Mouse (Mus musculus) myocyte (in vitro differentiated cells): ENCODE results near the gene Rbm47. TPM values are rescaled to one million over a fixed set of nuclear protein-coding genes. Genes with fewer than 3 reads are reported as not detected.

Experiments
- H3K27me3 ChIP-seq: one replicate; pipeline ENCODE4 v1.6.1; 2011; ENCODE audit not compliant: control insufficient read depth, insufficient read depth, insufficient read length
- H3K36me3 ChIP-seq: one replicate; pipeline ENCODE4 v1.6.1; 2011; ENCODE audit not compliant: control insufficient read depth, insufficient read depth
- H3K4me2 ChIP-seq: one replicate; pipeline ENCODE4 v1.6.1; 2011; ENCODE audit warnings: low read depth, control low read depth
- H3K4me3 ChIP-seq: one replicate; pipeline ENCODE4 v1.5.1; 2011; ENCODE audit warnings: mild to moderate bottlenecking, control low read depth, moderate library complexity
- H3K79me2 ChIP-seq: one replicate; pipeline ENCODE4 v1.6.1; 2011; ENCODE audit not compliant: control insufficient read depth, insufficient read depth
- H3ac ChIP-seq: one replicate; pipeline ENCODE4 v1.6.1; 2011; ENCODE audit not compliant: control insufficient read depth, insufficient read length
- CEBPB ChIP-seq: IDR thresholded peaks from 2 replicates; pipeline ENCODE4 v1.6.1; 2011; ENCODE audit warnings: mild to moderate bottlenecking, moderate library complexity; ENCODE audit not compliant: poor library complexity, insufficient read depth, severe bottlenecking
- E2F4 ChIP-seq: IDR thresholded peaks from one replicate; pipeline ENCODE4 v1.6.1; 2011; ENCODE audit warnings: mild to moderate bottlenecking, control low read depth, moderate library complexity; ENCODE audit not compliant: insufficient read depth
- MAX ChIP-seq: IDR thresholded peaks from one replicate; pipeline ENCODE4 v1.6.1; 2011; ENCODE audit warnings: low read depth, mild to moderate bottlenecking, control low read depth
- MYOD1 ChIP-seq, 3 experiments: IDR thresholded peaks; one replicate each; pipeline ENCODE4 v1.6.1; 2011; ENCODE audit warnings: control low read depth in 2 of 3, low read depth in 2 of 3, mild to moderate bottlenecking in 2 of 3, moderate library complexity in 1 of 3; ENCODE audit not compliant: insufficient read length in 2 of 3, control insufficient read depth in 1 of 3
- MYOG ChIP-seq, 3 experiments: IDR thresholded peaks; one replicate each; pipeline ENCODE4 v1.6.1; 2011; ENCODE audit warnings: control low read depth in 2 of 3, low read depth in 2 of 3, mild to moderate bottlenecking in 2 of 3; ENCODE audit not compliant: insufficient read length in 2 of 3, control insufficient read depth in 1 of 3, insufficient read depth in 1 of 3
- POLR2A ChIP-seq: IDR thresholded peaks from one replicate; pipeline ENCODE4 v1.6.1; 2011; ENCODE audit warnings: low read depth, mild to moderate bottlenecking, control low read depth, moderate library complexity; ENCODE audit not compliant: insufficient read length
- POLR2AphosphoS2 ChIP-seq: IDR thresholded peaks from one replicate; pipeline ENCODE4 v1.6.1; 2011; ENCODE audit warnings: low read depth, control low read depth; ENCODE audit not compliant: insufficient read length
- REST ChIP-seq: IDR thresholded peaks from one replicate; pipeline ENCODE4 v1.6.1; 2011; ENCODE audit warnings: mild to moderate bottlenecking, control low read depth, moderate library complexity; ENCODE audit not compliant: insufficient read depth, insufficient read length
- SRF ChIP-seq: IDR thresholded peaks from one replicate; pipeline ENCODE4 v1.6.1; 2011; ENCODE audit warnings: low read depth; ENCODE audit not compliant: control insufficient read depth, insufficient read length
- TCF12 ChIP-seq: IDR thresholded peaks from one replicate; pipeline ENCODE4 v1.6.1; 2011; ENCODE audit warnings: mild to moderate bottlenecking, control low read depth; ENCODE audit not compliant: poor library complexity, insufficient read depth, severe bottlenecking
- TCF3 ChIP-seq: IDR thresholded peaks from one replicate; pipeline ENCODE4 v1.6.1; 2011; ENCODE audit warnings: low read depth, control low read depth; ENCODE audit not compliant: insufficient read length
- USF1 ChIP-seq: IDR thresholded peaks from one replicate; pipeline ENCODE4 v1.6.1; 2011; ENCODE audit warnings: low read depth, mild to moderate bottlenecking, control low read depth, moderate library complexity
- polyA plus RNA-seq: library from polyadenylated mRNA; unstranded; fragments of >200 nt; fragmentation: generic; extraction: Trizol; gene quantifications from one replicate; pipeline ENCODE4 v1.2.1, GENCODE M21; 2012; ENCODE audit warnings: missing spikeins

Rbm47 gene
- polyA plus RNA-seq, 1 experiment: 0.10 TPM

GRCm38 (mm10) chr5:66082229-66082572, 90.7 kb downstream of the Rbm47 start:
- Histone ChIP-seq H3K4me3 (no peak overlapping the region), H3K27me3 (no peaks in the 10 kb centered on the region), H3K36me3 (no peaks in the 10 kb centered on the region), H3K4me2 (no peak overlapping the region), H3K79me2 (no peaks in the 10 kb centered on the region), H3ac (no peak overlapping the region)
- no peak for TF ChIP-seq POLR2AphosphoS2
- no peak for TF ChIP-seq TCF12
- TF ChIP-seq REST: no peak
- TF ChIP-seq POLR2A: no peak
- no peak for TF ChIP-seq TCF3
- no peak for TF ChIP-seq MYOD1 (IDR thresholded peaks at IDR 0.05; ENCODE audit: control insufficient read depth in 1 of 3, insufficient read length in 2 of 3, low read depth in 2 of 3)
- no peak for TF ChIP-seq SRF
- TF ChIP-seq CEBPB: no peak
- TF ChIP-seq MAX: no peak
- no peak for TF ChIP-seq MYOG (IDR thresholded peaks at IDR 0.05; ENCODE audit: control insufficient read depth in 1 of 3, insufficient read depth in 1 of 3, insufficient read length in 2 of 3, low read depth in 2 of 3)
- TF ChIP-seq E2F4: no peak
- no peak for TF ChIP-seq USF1

GRCm38 (mm10) chr5:66081443-66082228, 91.3 kb downstream of the Rbm47 start:
- Histone ChIP-seq H3K27me3 (no peaks in the 10 kb centered on the region), H3K4me3 (no peak overlapping the region), H3K36me3 (no peaks in the 10 kb centered on the region), H3K4me2 (no peak overlapping the region), H3ac (no peak overlapping the region), H3K79me2 (no peaks in the 10 kb centered on the region)
- TF ChIP-seq E2F4: no peak
- TF ChIP-seq TCF12: no peak
- TF ChIP-seq POLR2A: no peak
- no peak for TF ChIP-seq MYOD1 (IDR thresholded peaks at IDR 0.05; ENCODE audit: control insufficient read depth in 1 of 3, insufficient read length in 2 of 3, low read depth in 2 of 3)
- no peak for TF ChIP-seq MAX
- no peak for TF ChIP-seq POLR2AphosphoS2
- TF ChIP-seq SRF: no peak
- TF ChIP-seq MYOG (IDR thresholded peaks at IDR 0.05; ENCODE audit: control insufficient read depth in 1 of 3, insufficient read depth in 1 of 3, insufficient read length in 2 of 3, low read depth in 2 of 3): no peak
- no peak for TF ChIP-seq USF1
- no peak for TF ChIP-seq TCF3
- TF ChIP-seq REST: no peak
- no peak for TF ChIP-seq CEBPB

DNA sequence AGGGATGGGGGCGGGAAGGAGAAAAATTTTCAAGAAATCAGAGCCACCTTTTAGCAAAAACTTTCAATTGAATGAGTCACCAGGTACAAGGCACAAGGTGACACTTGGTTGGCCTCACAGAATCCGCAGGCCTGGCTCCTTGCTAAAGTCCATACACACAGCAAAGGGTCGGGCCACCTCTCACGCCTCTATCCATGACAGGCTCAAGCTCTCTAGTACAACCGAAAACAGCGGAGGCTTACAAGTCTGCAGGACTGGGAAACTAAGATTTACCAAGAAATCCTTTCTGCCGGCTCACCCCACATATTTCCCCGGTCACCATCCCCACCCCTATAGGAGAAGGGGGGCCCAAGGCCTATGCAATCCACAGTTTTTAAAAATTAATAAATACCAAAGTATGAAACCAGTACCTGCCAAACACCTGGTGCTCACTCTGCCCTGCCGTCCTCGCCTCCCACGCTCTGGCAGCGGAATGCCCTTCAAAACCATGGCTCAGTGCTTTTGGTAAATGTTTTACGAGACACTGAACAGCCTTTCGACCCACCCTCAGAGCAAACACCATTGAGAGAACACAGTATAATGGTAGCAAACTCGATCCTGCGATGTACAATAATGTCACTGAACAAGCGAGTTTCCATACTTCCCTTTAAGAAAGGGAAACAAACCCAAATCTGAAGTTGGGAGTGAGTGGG, 92.2 kb downstream of the Rbm47 start:
- TF ChIP-seq REST: no peak
- no peak for TF ChIP-seq CEBPB
- TF ChIP-seq USF1: no peak
- no peak for TF ChIP-seq TCF3
- no peak for TF ChIP-seq POLR2AphosphoS2
- TF ChIP-seq POLR2A: no peak
- no peak for TF ChIP-seq MYOD1 (IDR thresholded peaks at IDR 0.05; ENCODE audit: control insufficient read depth in 1 of 3, insufficient read length in 2 of 3, low read depth in 2 of 3)
- TF ChIP-seq MAX: no peak
- TF ChIP-seq SRF: no peak
- TF ChIP-seq MYOG (IDR thresholded peaks at IDR 0.05; ENCODE audit: control insufficient read depth in 1 of 3, insufficient read depth in 1 of 3, insufficient read length in 2 of 3, low read depth in 2 of 3): no peak
- Histone ChIP-seq H3ac (no peak overlapping the region), H3K79me2 (no peaks in the 10 kb centered on the region), H3K4me2 (no peak overlapping the region), H3K36me3 (no peaks in the 10 kb centered on the region), H3K27me3 (no peaks in the 10 kb centered on the region), H3K4me3 (no peak overlapping the region)

- H3K36me3 ChIP-seq: no peaks in the 10 kb centered on the region
- no peaks in the 10 kb centered on the region for H3K79me2 ChIP-seq
- no peak overlapping the region for H3ac ChIP-seq
- H3K4me3 ChIP-seq: no peak overlapping the region
- no peaks in the 10 kb centered on the region for H3K27me3 ChIP-seq
- H3K4me2 ChIP-seq: no peak overlapping the region
- TF ChIP-seq TCF12: no peak
- no peak for TF ChIP-seq TCF3
- no peak for TF ChIP-seq CEBPB
- TF ChIP-seq MYOG (IDR thresholded peaks at IDR 0.05; ENCODE audit: control insufficient read depth in 1 of 3, insufficient read depth in 1 of 3, insufficient read length in 2 of 3, low read depth in 2 of 3): no peak
- no peak for TF ChIP-seq REST
- TF ChIP-seq POLR2A: no peak
- no peak for TF ChIP-seq MAX
- no peak for TF ChIP-seq USF1
- TF ChIP-seq MYOD1 (IDR thresholded peaks at IDR 0.05; ENCODE audit: control insufficient read depth in 1 of 3, insufficient read length in 2 of 3, low read depth in 2 of 3): no peak
- no peak for TF ChIP-seq POLR2AphosphoS2
- TF ChIP-seq E2F4: no peak
- TF ChIP-seq SRF: no peak
Measured at GRCm38 (mm10) chr5:66079358-66080179, 93.3 kb downstream of the Rbm47 start.
